Mouse (Mus musculus) cerebellum, adult 2 months (tissue): ENCODE data around the gene Ttc30a1.

ENCODE experiments used
- CTCF ChIP-seq: fragments of 200-500 bp; IDR thresholded peaks from 2 replicates; pipeline ENCODE4 v1.5.1; 2011; ENCODE audit warnings: low read depth, mild to moderate bottlenecking, control low read depth, low read length, moderate library complexity, borderline replicate concordance; ENCODE audit not compliant: insufficient read depth
- POLR2A ChIP-seq: fragments of 200-500 bp; IDR thresholded peaks from 2 replicates; pipeline ENCODE4 v1.6.1; 2011; ENCODE audit warnings: low read length, control low read depth, borderline replicate concordance; ENCODE audit not compliant: insufficient read depth

- TF ChIP-seq CTCF, result no peak
- no peak for TF ChIP-seq POLR2A
These were observed 51.9 kb downstream of the Ttc30a1 start for GRCm38 (mm10) chr2:75929786-75930444.
